Mouse (Mus musculus) embryonic stem cell, embryonic (primary cell): Measurements from ENCODE around the gene C8b.

ENCODE experiments used
- CTCF ChIA-PET, 4 experiments: fragments of 300-600 bp in 2 of 4; fragments of 350-600 bp in 2 of 4; sonication (Branson Sonifier 250); formaldehyde crosslinking; loops; one replicate each; lab custom pipeline; 2022; ENCODE audit warnings: inconsistent platforms in 2 of 4; lab: Charles Lee
- POLR2A ChIA-PET, 4 experiments: fragments of 300-600 bp in 2 of 4; fragments of 350-600 bp in 2 of 4; sonication (Branson Sonifier 250); formaldehyde crosslinking; loops; one replicate each; lab custom pipeline; 2022; ENCODE audit warnings: antibody characterized with exemption in 4 of 4, inconsistent platforms in 1 of 4; lab: Charles Lee

The C8b gene

GRCm38 (mm10) chr4:104766065-104766464, at the start of gene C8b:
Gene C8b (plus strand): TSS chr4:104766317.
- POLR2A ChIA-PET, result no interaction called here
- CTCF ChIA-PET, result interaction anchor here in 1 of 4 experiments (0.6 kb wide), 1 partner anchor 47 kb away, joined by 14 read pairs; no protein-coding TSS in a partner anchor

GRCm38 (mm10) chr4:104716506-104716905, 49.6 kb upstream of the C8b start:
- ChIA-PET CTCF (no interaction called here), POLR2A (interaction anchor here in 2 of 4 experiments (0.5 to 0.7 kb wide), 2 partner anchors 22 to 55 kb away, joined by 3 read pairs; no protein-coding TSS in a partner anchor)

GRCm38 (mm10) chr4:104718973-104719795, 46.9 kb upstream of the C8b start:
- ChIA-PET CTCF (interaction anchor here in 1 of 4 experiments (0.6 kb wide), 1 partner anchor 47 kb away, joined by 14 read pairs; the partner anchor contains the start of gene C8b), POLR2A (interaction anchor here in 2 of 4 experiments (0.6 to 0.7 kb wide), 2 partner anchors 26 to 68 kb away, joined by 3 read pairs; no protein-coding TSS in a partner anchor)

GRCm38 (mm10) chr4:104723527-104724045, 42.5 kb upstream of the C8b start:
- ChIA-PET POLR2A (interaction anchor here in 1 of 4 experiments (0.6 kb wide), 1 partner anchor 588 kb away, joined by 3 read pairs; no protein-coding TSS in a partner anchor), CTCF (interaction anchor here in 2 of 4 experiments (0.6 to 0.8 kb wide), 3 partner anchors 65 to 236 kb away, joined by 4 to 8 read pairs (median 4); no protein-coding TSS in a partner anchor)

GRCm38 (mm10) chr4:104724258-104724657, 41.9 kb upstream of the C8b start:
- ChIA-PET CTCF (interaction anchor here in 2 of 4 experiments (0.7 to 0.8 kb wide), 3 partner anchors 64 to 1735 kb away, joined by 4 to 8 read pairs (median 5); no protein-coding TSS in a partner anchor), POLR2A (interaction anchor here in 2 of 4 experiments (0.6 to 0.7 kb wide), 4 partner anchors 14 to 546 kb away, joined by 3 to 4 read pairs (median 3); no protein-coding TSS in a partner anchor)

- CTCF ChIA-PET, result interaction anchor here in 1 of 4 experiments (0.5 kb wide), 1 partner anchor 1604 kb away, joined by 3 read pairs; no protein-coding TSS in a partner anchor
- POLR2A ChIA-PET, result no interaction called here
Observed at GRCm38 (mm10) chr4:104725673-104726072, 40.4 kb upstream of the C8b start.

- ChIA-PET POLR2A (no interaction called here), CTCF (no interaction called here)
Observed at GRCm38 (mm10) chr4:104729185-104729584, 36.9 kb upstream of the C8b start.

- ChIA-PET POLR2A (no interaction called here), CTCF (no interaction called here)
Observed at GRCm38 (mm10) chr4:104746500-104746899, 19.6 kb upstream of the C8b start.

- ChIA-PET POLR2A (interaction anchor here in 1 of 4 experiments (0.6 kb wide), 1 partner anchor 116 kb away, joined by 6 read pairs; no protein-coding TSS in a partner anchor), CTCF (interaction anchor here in 1 of 4 experiments (0.6 kb wide), 1 partner anchor 239 kb away, joined by 3 read pairs; no protein-coding TSS in a partner anchor)
Observed at GRCm38 (mm10) chr4:104754090-104754489, 12.0 kb upstream of the C8b start.

GRCm38 (mm10) chr4:104760878-104761624, 5.1 kb upstream of the C8b start:
- ChIA-PET CTCF (no interaction called here), POLR2A (interaction anchor here in 1 of 4 experiments (1.2 kb wide), 1 partner anchor 41 kb away, joined by 3 read pairs; no protein-coding TSS in a partner anchor)

- POLR2A ChIA-PET, result no interaction called here
- CTCF ChIA-PET, result no interaction called here
Observed at GRCm38 (mm10) chr4:104768190-104768589, 2.1 kb downstream of the C8b start.

GRCm38 (mm10) chr4:104769602-104770001, 3.5 kb downstream of the C8b start:
- CTCF ChIA-PET, result no interaction called here
- POLR2A ChIA-PET, result no interaction called here

GRCm38 (mm10) chr4:104770331-104770730, 4.2 kb downstream of the C8b start:
- ChIA-PET POLR2A (no interaction called here), CTCF (interaction anchor here in 1 of 4 experiments (0.7 kb wide), 1 partner anchor 1793 kb away, joined by 3 read pairs; no protein-coding TSS in a partner anchor)

GRCm38 (mm10) chr4:104775601-104776000, 9.5 kb downstream of the C8b start:
- POLR2A ChIA-PET, result no interaction called here
- CTCF ChIA-PET, result no interaction called here

GRCm38 (mm10) chr4:104779460-104779859, 13.3 kb downstream of the C8b start:
- POLR2A ChIA-PET, result no interaction called here
- CTCF ChIA-PET, result no interaction called here

- ChIA-PET POLR2A (no interaction called here), CTCF (no interaction called here)
Observed at GRCm38 (mm10) chr4:104781441-104781840, 15.3 kb downstream of the C8b start.

- POLR2A ChIA-PET, result no interaction called here
- CTCF ChIA-PET, result no interaction called here
Observed at GRCm38 (mm10) chr4:104782346-104782745, 16.2 kb downstream of the C8b start.

GRCm38 (mm10) chr4:104792111-104792510, 26.0 kb downstream of the C8b start:
- POLR2A ChIA-PET, result no interaction called here
- CTCF ChIA-PET, result no interaction called here

GRCm38 (mm10) chr4:104798951-104799350, 32.8 kb downstream of the C8b start:
- POLR2A ChIA-PET, result interaction anchor here in 1 of 4 experiments (1.4 to 1.6 kb wide), 2 partner anchors 16 to 105 kb away, joined by 3 to 5 read pairs; no protein-coding TSS in a partner anchor
- CTCF ChIA-PET, result interaction anchor here in 1 of 4 experiments (1.1 kb wide), 1 partner anchor 284 kb away, joined by 3 read pairs; no protein-coding TSS in a partner anchor
